Mouse (Mus musculus): ENCODE measurements around the gene Cerk. TPM values are rescaled to one million over a fixed set of nuclear protein-coding genes. Genes with fewer than 3 reads are reported as not detected.
A peak's percentile ranks its signal among the peaks of the same experiment; 100 is the strongest.

Cerk gene
- polyA plus RNA-seq, 1 experiment = 38.2 TPM

DNA sequence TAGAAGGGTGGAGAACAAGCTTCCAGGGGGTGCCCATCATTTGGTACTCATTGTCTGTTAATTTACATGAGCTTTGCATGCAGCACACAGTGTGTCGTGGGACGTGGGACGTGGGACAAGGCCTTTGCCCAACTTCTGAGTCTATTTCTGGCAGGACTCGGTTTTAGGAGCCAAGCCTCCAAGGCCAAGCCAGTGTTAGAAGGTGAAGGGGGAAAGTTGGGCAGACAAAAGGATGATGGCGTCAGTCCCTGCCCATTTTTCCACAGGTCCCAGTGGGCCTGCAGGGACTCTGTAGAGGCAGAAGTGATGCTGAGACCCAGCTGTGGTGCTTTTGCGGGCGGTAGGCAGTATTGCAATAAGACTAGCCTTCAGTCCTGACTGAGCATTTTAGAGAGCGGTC is 95.4 kb downstream of the Cerk start:
- TF ChIP-seq CTCF (IDR thresholded peaks at IDR 0.05; ENCODE audit: insufficient read depth, low read length) (no peak), POLR2A (IDR thresholded peaks at IDR 0.05; ENCODE audit: borderline replicate concordance, extremely low read depth, low read depth, low read length) (no peak)
- 78% methylated on average over 8 of the region's 8 CpGs for WGBS
- Histone ChIP-seq H3K4me1 (ENCODE audit: control insufficient read depth, insufficient read depth, low read length) (peaks cover 32% of the 10 kb centered on the region), H3K4me3 (replicated peaks; ENCODE audit: extremely low read depth, low read depth, low read length) (no peak overlapping the region)
- DNase-seq = no peak

- no peak for TF ChIP-seq CTCF (IDR thresholded peaks at IDR 0.05; ENCODE audit: insufficient read depth, low read length)
- no peak for TF ChIP-seq POLR2A (IDR thresholded peaks at IDR 0.05; ENCODE audit: borderline replicate concordance, extremely low read depth, low read depth, low read length)
- 33% methylated on average over 11 of the region's 11 CpGs for WGBS
- peaks cover 34% of the 10 kb centered on the region for H3K4me1 ChIP-seq (ENCODE audit: control insufficient read depth, insufficient read depth, low read length)
- H3K4me3 ChIP-seq (replicated peaks; ENCODE audit: extremely low read depth, low read depth, low read length) = no peak overlapping the region
- peak; percentile 48 for DNase-seq
These were observed 95.9 kb downstream of the Cerk start for GRCm38 (mm10) chr15:86089991-86090529.

Other genes with a start within 250 kb of the Cerk start
- gene Celsr1, start 152.4 kb downstream of the Cerk start, polyA plus RNA-seq (2012; rRNA removed) = 16.0 and 16.2 TPM in 2 replicates
- 21.5 and 24.4 TPM in 2 replicates for gene Gramd4, start 128.4 kb downstream of the Cerk start, polyA plus RNA-seq (2012; rRNA removed)
- 31.9 and 34.7 TPM in 2 replicates for gene Tbc1d22a, start 28.3 kb upstream of the Cerk start, polyA plus RNA-seq (2012; rRNA removed)

All from lung, adult 2 months (tissue).